Mouse (Mus musculus) cerebellum, adult 2 months (tissue): Measurements from ENCODE around the gene Actrt2.

ENCODE experiments used
- CTCF ChIP-seq: fragments of 200-500 bp; IDR thresholded peaks from 2 replicates; pipeline ENCODE4 v1.5.1; 2011; ENCODE audit warnings: low read depth, mild to moderate bottlenecking, control low read depth, low read length, moderate library complexity, borderline replicate concordance; ENCODE audit not compliant: insufficient read depth
- POLR2A ChIP-seq: fragments of 200-500 bp; IDR thresholded peaks from 2 replicates; pipeline ENCODE4 v1.6.1; 2011; ENCODE audit warnings: low read length, control low read depth, borderline replicate concordance; ENCODE audit not compliant: insufficient read depth

GRCm38 (mm10) chr4:154673986-154674385 lies 6.3 kb upstream of the Actrt2 start:
- TF ChIP-seq CTCF = no peak
- no peak for TF ChIP-seq POLR2A
